Mouse (Mus musculus) gastrocnemius, adult 18-20 months (tissue): Measurements from ENCODE around the gene Rpl18. TPM values are rescaled to one million over a fixed set of nuclear protein-coding genes. Genes with fewer than 3 reads are reported as not detected.

Experiments used
- DNase-seq: peaks from one replicate; pipeline ENCODE4 v3.0.0; 2021; ENCODE audit warnings: low spot score
- total RNA-seq, 2 experiments: library from RNA; stranded (reverse); gene quantifications; 2 replicates each; pipeline ENCODE4 v1.2.3; 2021

Rpl18 gene
- total RNA-seq, 2 experiments from 2014 or later, result 442 to 461 TPM

- DNase-seq, result no peak
Measured at GRCm38 (mm10) chr7:45712022-45712757, 3.1 kb upstream of the Rpl18 start.

- DNase-seq, result no peak
Measured at GRCm38 (mm10) chr7:45713396-45713795, 1.9 kb upstream of the Rpl18 start.

DNA sequence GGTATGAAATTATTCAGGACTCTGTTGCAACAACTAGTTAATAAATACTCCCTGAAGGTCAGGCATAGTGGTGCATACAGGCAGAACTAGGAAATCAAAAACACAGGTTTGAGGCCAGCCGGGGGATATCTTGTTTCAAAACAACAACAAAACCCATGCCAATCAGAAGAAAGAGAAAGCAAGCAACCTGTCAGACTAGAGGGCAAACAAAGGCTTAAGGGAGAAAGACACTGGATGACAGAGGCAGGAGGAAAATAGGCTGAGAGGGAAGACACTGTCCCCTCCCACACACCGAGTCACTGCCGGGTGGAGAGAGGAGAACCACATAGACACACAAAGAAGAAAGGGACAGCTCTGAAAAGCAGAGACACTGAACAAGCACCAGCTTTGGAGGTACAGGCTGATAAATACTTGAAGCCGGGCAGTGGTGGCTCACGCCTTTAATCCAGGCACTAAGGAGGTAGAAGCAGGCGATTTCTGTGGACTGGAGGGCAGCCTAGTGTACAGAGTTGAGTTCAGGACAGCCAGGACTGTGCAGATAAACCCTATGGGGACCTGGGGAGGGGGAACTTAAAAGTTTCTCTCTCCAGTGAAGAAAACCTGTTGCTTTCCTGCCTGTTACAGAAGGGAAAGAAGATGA lies 1.3 kb upstream of the Rpl18 start:
- DNase-seq, result no peak

- DNase-seq, result no peak
Measured at GRCm38 (mm10) chr7:45714630-45715089, 597 bp upstream of the Rpl18 start.

DNA sequence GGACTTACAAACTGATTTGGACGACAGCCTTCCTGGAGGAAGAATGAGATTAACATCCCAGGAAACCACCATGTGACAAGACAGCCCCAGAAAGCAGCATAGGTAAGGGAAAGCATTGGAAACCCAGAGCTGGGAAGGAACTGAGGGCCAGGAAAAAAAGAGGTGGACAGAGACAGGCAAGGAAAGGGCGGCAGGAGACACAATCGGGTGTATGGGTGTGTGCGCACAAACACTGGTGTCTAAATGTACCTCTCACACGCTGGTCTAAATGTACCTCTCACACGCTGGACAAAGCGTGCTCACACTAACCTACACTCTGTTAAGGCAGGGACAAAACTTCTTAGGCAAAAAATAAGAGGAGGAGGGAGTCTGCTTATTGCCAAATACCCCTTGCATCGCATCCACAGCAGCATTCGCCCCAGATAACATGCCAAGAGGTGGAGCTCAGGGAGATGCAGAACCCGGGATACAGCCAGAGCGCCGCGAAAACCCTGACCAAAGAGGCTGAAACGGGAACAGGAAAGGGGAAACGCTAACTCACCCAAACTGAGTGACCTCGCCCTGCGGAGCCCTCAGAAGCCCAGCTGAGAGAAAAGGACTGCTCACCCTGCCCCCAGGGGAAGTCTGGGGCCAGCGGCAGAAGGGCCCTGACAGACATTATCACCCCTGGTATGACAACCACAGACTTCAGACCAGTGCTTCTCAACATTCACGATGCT lies 643 bp downstream of the Rpl18 start:
- DNase-seq, result no peak

DNA sequence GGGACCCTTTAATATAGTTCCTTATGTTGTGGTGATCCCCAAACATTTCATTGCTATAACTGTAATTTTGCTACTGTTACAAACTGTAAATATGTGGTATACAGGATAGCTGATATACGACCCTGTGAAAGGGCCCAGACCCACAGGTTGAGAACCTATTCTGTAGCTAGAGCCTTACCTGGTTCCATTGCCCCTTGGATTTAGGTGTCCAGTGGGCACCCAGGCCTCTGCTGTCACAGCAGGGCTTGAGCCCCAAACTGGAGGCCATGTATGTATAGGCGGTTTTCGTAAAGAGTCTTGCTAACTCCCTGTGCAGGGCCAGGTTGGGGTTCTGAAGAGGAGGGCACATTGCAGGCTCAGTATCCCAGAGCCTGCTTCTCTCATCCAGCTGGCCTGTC lies 1.2 kb downstream of the Rpl18 start:
- no peak for DNase-seq

- DNase-seq, result no peak
Measured at GRCm38 (mm10) chr7:45716952-45717917, 2.0 kb downstream of the Rpl18 start.

DNA sequence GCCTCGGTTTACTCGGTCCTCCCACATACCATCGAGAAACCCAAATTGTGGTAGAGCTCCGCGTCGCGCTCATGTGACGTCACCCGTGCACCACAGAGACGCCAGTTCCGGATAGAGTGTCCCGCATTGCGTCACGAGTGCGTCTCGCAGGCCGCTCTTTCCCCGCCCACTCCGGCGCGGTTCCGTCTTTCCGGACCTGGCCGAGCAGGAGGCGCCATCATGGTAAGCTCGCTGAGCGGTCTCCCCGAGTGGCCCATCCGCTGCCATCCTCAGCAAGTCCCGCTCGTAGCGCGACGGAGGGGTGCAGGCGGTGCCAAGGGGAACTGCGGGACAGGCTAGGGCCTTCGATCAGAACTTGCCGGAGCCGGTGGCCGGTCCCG lies 2.7 kb downstream of the Rpl18 start, which contains the start of gene Sphk2:
TSS of gene Sphk2 (minus strand) at position 85 of the 380 bp plus-strand sequence.
- peak; percentile 98 for DNase-seq

DNA sequence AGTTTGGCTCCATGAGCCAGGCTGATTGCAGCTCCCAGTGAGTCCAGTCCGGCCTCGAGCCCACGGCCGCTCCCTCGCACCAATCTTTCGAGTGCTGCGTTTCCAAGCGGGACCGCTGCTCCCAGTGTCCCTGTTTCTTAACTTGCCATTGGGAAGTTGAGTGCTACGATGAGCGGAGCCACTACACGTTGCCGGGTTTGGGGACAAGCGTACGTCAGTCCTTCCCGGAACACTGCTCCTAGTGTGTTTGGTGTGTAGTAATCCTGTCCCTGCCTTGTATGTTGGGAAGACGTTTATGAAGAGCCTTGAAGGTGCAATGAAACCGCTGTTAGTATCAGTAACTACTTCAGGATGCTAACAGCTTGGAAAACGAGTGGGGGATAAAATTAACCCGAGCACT lies 3.1 kb downstream of the Rpl18 start:
- no peak for DNase-seq

DNA sequence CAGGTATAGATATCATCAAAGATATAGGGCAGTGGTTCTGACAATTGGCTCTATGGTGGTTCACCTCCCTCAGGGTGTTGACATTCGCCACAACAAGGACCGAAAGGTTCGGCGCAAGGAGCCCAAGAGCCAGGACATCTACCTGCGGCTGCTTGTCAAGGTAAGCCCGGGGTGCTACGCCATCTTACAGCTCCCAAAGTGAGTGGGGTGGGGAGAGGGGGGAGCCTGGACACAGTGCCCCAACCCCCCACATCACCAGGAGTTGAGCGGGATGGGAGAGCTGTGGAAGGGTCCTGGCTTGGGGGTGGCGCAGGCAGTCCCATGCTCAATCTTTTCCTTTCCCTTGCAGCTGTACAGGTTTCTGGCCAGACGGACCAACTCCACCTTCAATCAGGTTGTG lies 3.9 kb downstream of the Rpl18 start:
- no peak for DNase-seq

DNA sequence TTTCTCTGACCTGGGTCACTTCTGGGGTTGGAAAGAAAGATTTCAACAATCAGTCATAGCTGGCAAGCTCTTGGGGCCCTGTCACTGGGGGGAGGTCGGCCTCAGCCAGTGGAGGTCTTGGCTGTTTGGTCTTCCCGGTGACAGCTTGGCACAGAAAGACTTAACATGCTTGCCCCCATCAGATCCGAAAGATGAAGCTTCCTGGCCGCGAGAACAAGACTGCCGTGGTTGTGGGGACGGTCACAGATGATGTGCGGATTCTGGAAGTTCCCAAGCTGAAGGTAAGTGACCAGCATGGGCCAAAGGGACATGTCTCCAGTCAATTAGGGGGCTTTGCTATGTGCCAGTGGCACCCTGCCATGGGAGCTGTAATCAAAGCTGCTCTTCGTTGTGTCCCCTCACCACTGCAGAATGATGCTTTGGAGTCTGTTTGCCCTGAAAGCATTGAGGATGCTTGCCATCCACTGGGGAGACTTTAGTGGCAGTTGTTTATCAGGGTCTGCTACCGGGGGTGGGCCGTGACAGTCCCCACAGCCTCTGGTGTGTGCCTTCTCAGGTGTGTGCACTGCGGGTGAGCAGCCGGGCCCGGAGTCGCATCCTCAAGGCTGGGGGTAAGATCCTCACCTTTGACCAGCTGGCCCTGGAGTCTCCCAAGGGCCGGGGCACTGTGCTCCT lies 4.6 kb downstream of the Rpl18 start:
- no peak for DNase-seq

GRCm38 (mm10) chr7:45720413-45721233 lies 5.4 kb downstream of the Rpl18 start, which contains the start of gene Fam83e:
Fam83e (plus strand) TSS chr7:45721212.
- no peak for DNase-seq

DNA sequence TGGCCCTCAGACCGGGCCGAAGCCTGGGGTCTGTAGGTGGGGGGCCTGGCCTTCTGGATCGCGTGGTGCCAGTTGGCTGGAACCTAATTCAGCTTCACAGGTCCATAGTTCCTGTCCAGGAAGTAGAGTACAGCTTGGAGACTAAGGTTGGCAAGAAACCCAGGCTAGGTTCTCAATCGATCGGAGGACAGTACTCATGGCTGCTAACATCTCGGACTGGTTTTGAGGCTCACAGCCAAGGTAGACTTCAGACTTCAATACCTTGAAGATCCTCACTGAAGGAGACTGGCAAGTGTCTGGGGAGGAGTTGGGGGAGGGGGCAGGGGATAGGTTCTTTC lies 5.9 kb downstream of the Rpl18 start:
- no peak for DNase-seq

- no peak for DNase-seq
Measured at GRCm38 (mm10) chr7:45721642-45722347, 6.5 kb downstream of the Rpl18 start.

DNA sequence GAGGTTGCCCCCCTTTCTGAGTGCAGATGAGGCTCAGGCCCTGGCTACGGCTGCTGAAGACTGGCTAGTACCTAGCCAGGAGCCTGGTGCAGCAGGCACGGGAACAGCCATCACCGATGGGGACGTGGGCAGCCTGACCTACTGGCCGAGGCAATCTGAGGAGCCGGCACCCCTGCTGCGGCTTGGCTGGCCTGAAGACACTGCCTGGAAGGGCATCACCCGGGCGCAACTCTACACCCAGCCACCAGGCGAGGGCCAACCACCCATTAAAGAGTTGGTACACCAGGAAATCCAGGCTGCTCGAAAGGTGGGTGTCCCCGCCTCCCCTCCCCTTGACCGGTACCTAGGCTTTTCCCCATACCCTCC lies 7.1 kb downstream of the Rpl18 start:
- no peak for DNase-seq

DNA sequence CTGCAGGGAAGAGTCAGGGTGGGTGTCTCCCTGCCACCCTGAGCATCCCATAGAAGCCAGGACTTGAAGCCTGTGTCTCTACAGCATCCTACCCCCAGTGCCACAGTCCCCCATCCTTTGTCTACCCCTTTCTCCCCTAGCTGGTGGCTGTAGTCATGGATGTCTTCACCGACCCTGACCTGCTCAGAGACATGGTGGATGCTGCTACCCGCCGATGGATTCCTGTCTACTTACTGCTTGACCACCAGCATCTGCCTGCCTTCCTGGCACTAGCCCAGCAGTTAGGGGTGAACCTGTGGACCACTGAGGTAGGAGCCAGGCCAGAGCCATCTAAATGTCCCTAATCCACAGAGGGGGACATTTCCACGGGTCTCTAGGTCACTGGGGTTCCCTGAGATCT lies 8.0 kb downstream of the Rpl18 start:
- DNase-seq, result no peak

DNA sequence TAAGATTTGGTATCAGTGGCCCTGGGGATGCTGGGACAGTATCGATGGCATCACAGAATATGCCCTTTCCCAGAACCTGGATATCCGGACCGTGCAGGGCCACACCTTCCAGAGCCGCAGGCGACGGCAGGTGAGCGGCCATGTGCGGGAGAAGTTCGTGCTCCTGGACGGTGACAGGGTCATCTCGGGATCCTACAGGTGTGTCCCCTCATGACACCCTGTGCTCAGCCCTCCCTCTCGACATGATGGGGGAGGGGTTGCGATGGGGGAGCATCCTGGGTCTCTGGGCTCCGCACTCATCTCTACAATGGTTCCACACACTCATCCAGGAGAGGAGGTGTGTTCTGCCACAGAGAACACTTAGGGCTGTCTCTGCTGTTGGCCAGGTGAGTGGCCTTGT lies 8.5 kb downstream of the Rpl18 start:
- DNase-seq, result no peak

DNA sequence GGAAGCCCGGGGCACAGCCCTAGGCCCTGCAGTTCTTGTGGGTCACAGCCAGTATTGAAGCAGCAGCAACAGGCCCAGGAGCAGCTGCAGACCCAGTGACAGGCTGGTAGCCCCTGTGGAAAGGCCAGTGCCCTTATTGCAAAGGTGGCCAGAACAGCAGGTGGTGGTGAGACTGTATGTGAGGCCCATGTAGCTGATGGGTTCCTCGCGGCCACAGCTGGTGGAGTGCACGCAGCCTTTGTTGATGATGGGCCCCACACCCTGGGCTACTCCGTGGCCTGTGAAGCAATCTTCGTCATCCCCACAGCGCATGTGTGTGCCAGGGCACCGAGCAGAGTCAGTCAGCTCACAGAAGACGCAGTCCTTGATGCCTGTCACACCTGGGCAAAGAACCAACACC lies 9.9 kb downstream of the Rpl18 start:
- DNase-seq, result no peak

DNA sequence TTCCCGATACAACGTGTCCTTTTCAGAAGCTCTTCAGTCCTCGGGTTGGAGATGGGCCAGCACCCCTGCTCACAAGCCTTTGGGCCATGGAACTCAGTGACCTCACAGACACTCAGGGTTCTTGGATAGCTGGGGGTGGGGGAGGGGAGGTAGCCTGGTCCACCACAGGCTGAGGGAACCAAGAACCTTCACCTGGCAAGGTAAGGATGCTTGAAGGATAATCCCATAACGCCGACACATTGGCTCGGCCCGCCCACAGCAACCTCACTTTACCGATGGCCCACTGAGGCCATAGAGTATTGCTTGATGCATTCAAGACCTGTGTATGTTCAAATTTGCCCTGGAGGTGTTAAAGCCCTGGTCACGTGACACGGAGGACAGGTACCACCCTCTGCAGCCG lies 10.5 kb downstream of the Rpl18 start, which contains the start of gene Spaca4:
TSS of gene Spaca4 (minus strand) at position 101 of the 400 bp plus-strand sequence.
- DNase-seq, result no peak
